Mouse (Mus musculus) hindbrain, embryonic 10.5 days (tissue): Measurements from ENCODE around the gene Ptprm. TPM values are rescaled to one million over a fixed set of nuclear protein-coding genes. Genes with fewer than 3 reads are reported as not detected.

Experiments used
- DNase-seq: peaks from one replicate; pipeline ENCODE4 v3.0.0-alpha.2; 2017; ENCODE audit warnings: low spot score
- H3K27ac ChIP-seq: fragments of 300-500 bp; sonication (generic); 2 replicates; pipeline ENCODE4 v1.5.1; 2016; ENCODE audit warnings: mild to moderate bottlenecking, moderate library complexity
- H3K27me3 ChIP-seq: fragments of 300-500 bp; sonication (generic); 2 replicates; pipeline ENCODE4 v1.6.1; 2016; ENCODE audit warnings: mild to moderate bottlenecking; ENCODE audit not compliant: poor library complexity, insufficient read depth, severe bottlenecking
- H3K36me3 ChIP-seq: fragments of 300-500 bp; sonication (generic); 2 replicates; pipeline ENCODE4 v1.6.1; 2016; ENCODE audit warnings: mild to moderate bottlenecking, moderate library complexity
- H3K4me1 ChIP-seq: fragments of 300-500 bp; sonication (generic); replicated peaks from 2 replicates; pipeline ENCODE4 v1.6.1; 2016; ENCODE audit warnings: mild to moderate bottlenecking
- H3K4me3 ChIP-seq: fragments of 300-500 bp; sonication (generic); 2 replicates; pipeline ENCODE4 v1.5.1; 2016; ENCODE audit warnings: mild to moderate bottlenecking, moderate library complexity
- H3K9me3 ChIP-seq: fragments of 300-500 bp; sonication (generic); 2 replicates; pipeline ENCODE4 v1.6.1; 2016; ENCODE audit warnings: mild to moderate bottlenecking, moderate library complexity
- WGBS: fragments of 180-500 bp; shearing (Covaris S2); methylation state at CpG from one replicate; pipeline ENCODE4 v1.1.7; 2016; 5-methylcytosine and 5-hydroxymethylcytosine counted together
- polyA plus RNA-seq: library from polyadenylated mRNA; unstranded; fragments of >200 nt; fragmentation: Nextera tagmentation; extraction: Ambion mirVana; gene quantifications from 2 replicates; pipeline ENCODE4 v1.2.1, GENCODE M21; 2016

Ptprm gene
- polyA plus RNA-seq, 1 experiment from 2014 or later: 8.1 TPM

- Histone ChIP-seq H3K4me3 (no peak overlapping the region), H3K27ac (peak overlapping the region; percentile 40; the same call in 1 of the 2 replicates), H3K9me3 (no peaks in the 10 kb centered on the region), H3K4me1 (peaks cover 20% of the 10 kb centered on the region), H3K36me3 (no peaks in the 10 kb centered on the region), H3K27me3 (no peaks in the 10 kb centered on the region)
- WGBS: 80% methylated on average over 6 of the region's 6 CpGs
- no peak for DNase-seq
Observed at GRCm38 (mm10) chr17:66711221-66712016, 642.8 kb downstream of the Ptprm start.

GRCm38 (mm10) chr17:66710568-66710967 lies 643.7 kb downstream of the Ptprm start:
- DNase-seq: no peak

GRCm38 (mm10) chr17:66708748-66709147 lies 645.5 kb downstream of the Ptprm start:
- 91% methylated on average over 4 of the region's 4 CpGs for WGBS

More at GRCm38 (mm10) chr17:66710568-66710967, 643.7 kb downstream of the Ptprm start:
- Histone ChIP-seq H3K4me3 (no peak overlapping the region), H3K27me3 (no peaks in the 10 kb centered on the region), H3K36me3 (no peaks in the 10 kb centered on the region), H3K9me3 (no peaks in the 10 kb centered on the region), H3K4me1 (peaks cover 20% of the 10 kb centered on the region), H3K27ac (no peak overlapping the region)
- 56% methylated on average over 4 of the region's 4 CpGs for WGBS

GRCm38 (mm10) chr17:66707684-66708083 lies 646.6 kb downstream of the Ptprm start:
- DNase-seq: no peak
- H3K9me3 ChIP-seq: no peaks in the 10 kb centered on the region
- peaks cover 20% of the 10 kb centered on the region for H3K4me1 ChIP-seq
- no peaks in the 10 kb centered on the region for H3K36me3 ChIP-seq
- WGBS: 76% methylated on average over 8 of the region's 8 CpGs
- H3K4me3 ChIP-seq: no peak overlapping the region
- H3K27ac ChIP-seq: peak overlapping the region; percentile 59; the same call in 1 of the 2 replicates
- no peaks in the 10 kb centered on the region for H3K27me3 ChIP-seq

More at GRCm38 (mm10) chr17:66708748-66709147, 645.5 kb downstream of the Ptprm start:
- no peak overlapping the region for H3K27ac ChIP-seq
- no peaks in the 10 kb centered on the region for H3K27me3 ChIP-seq
- peaks cover 20% of the 10 kb centered on the region for H3K4me1 ChIP-seq
- DNase-seq: no peak
- H3K9me3 ChIP-seq: no peaks in the 10 kb centered on the region
- H3K36me3 ChIP-seq: no peaks in the 10 kb centered on the region
- no peak overlapping the region for H3K4me3 ChIP-seq

- no peaks in the 10 kb centered on the region for H3K9me3 ChIP-seq
- no peak overlapping the region for H3K4me3 ChIP-seq
- no peak overlapping the region for H3K27ac ChIP-seq
- DNase-seq: no peak
- H3K27me3 ChIP-seq: no peaks in the 10 kb centered on the region
- 0 out of 2 replicates have a peak, but pooled peaks cover 5% of the 10 kb centered on the region for H3K4me1 ChIP-seq
- H3K36me3 ChIP-seq: no peaks in the 10 kb centered on the region
- 87% methylated on average over 11 of the region's 11 CpGs for WGBS
Observed at GRCm38 (mm10) chr17:66701358-66702184, 652.7 kb downstream of the Ptprm start.

GRCm38 (mm10) chr17:66699896-66700295 lies 654.4 kb downstream of the Ptprm start:
- H3K4me1 ChIP-seq: 0 out of 2 replicates have a peak, but pooled peaks cover 5% of the 10 kb centered on the region
- H3K9me3 ChIP-seq: no peaks in the 10 kb centered on the region
- H3K4me3 ChIP-seq: no peak overlapping the region
- DNase-seq: no peak
- no peaks in the 10 kb centered on the region for H3K27me3 ChIP-seq
- WGBS: 75% methylated on average over 5 of the region's 5 CpGs
- no peaks in the 10 kb centered on the region for H3K36me3 ChIP-seq
- no peak overlapping the region for H3K27ac ChIP-seq

- Histone ChIP-seq H3K4me1 (peaks cover 22% of the 10 kb centered on the region), H3K27me3 (no peaks in the 10 kb centered on the region; the same call in 1 of the 2 replicates), H3K4me3 (no peak overlapping the region), H3K36me3 (no peaks in the 10 kb centered on the region), H3K9me3 (no peaks in the 10 kb centered on the region), H3K27ac (0 out of 2 replicates have a peak overlapping the region, but pooled peaks have one; percentile 17)
- 92% methylated on average over 12 of the region's 12 CpGs for WGBS
- DNase-seq: no peak
Observed at GRCm38 (mm10) chr17:66697650-66698049, 656.6 kb downstream of the Ptprm start.

- WGBS: 75% methylated on average over 10 of the region's 10 CpGs
- DNase-seq: no peak
- Histone ChIP-seq H3K27me3 (no peaks in the 10 kb centered on the region; the same call in 1 of the 2 replicates), H3K4me3 (no peak overlapping the region), H3K9me3 (no peaks in the 10 kb centered on the region), H3K4me1 (peaks cover 22% of the 10 kb centered on the region), H3K36me3 (no peaks in the 10 kb centered on the region), H3K27ac (no peak overlapping the region)
Observed at GRCm38 (mm10) chr17:66696531-66697172, 657.6 kb downstream of the Ptprm start.

- Histone ChIP-seq H3K36me3 (no peaks in the 10 kb centered on the region; the same call in 1 of the 2 replicates), H3K4me1 (peaks cover 22% of the 10 kb centered on the region), H3K27me3 (no peaks in the 10 kb centered on the region; the same call in 1 of the 2 replicates), H3K9me3 (no peaks in the 10 kb centered on the region), H3K4me3 (no peak overlapping the region), H3K27ac (peak overlapping the region; percentile 83)
- WGBS: 87% methylated on average over 4 of the region's 4 CpGs
- DNase-seq: no peak
Observed at GRCm38 (mm10) chr17:66694326-66694725, 659.9 kb downstream of the Ptprm start.

- Histone ChIP-seq H3K4me1 (peaks cover 22% of the 10 kb centered on the region), H3K27me3 (no peaks in the 10 kb centered on the region; the same call in 1 of the 2 replicates), H3K36me3 (no peaks in the 10 kb centered on the region; the same call in 1 of the 2 replicates), H3K27ac (peak overlapping the region; percentile 83), H3K4me3 (peak overlapping the region; percentile 18), H3K9me3 (no peaks in the 10 kb centered on the region)
- WGBS: 42% methylated on average over 21 of the region's 21 CpGs
- peak; percentile 45 for DNase-seq
Observed at GRCm38 (mm10) chr17:66693676-66694304, 660.5 kb downstream of the Ptprm start.

GRCm38 (mm10) chr17:66692941-66693675 lies 661.1 kb downstream of the Ptprm start:
- H3K36me3 ChIP-seq: no peaks in the 10 kb centered on the region; the same call in 1 of the 2 replicates
- DNase-seq: no peak
- no peaks in the 10 kb centered on the region for H3K9me3 ChIP-seq
- 91% methylated on average over 16 of the region's 16 CpGs for WGBS
- H3K27ac ChIP-seq: peak overlapping the region; percentile 83
- H3K27me3 ChIP-seq: no peaks in the 10 kb centered on the region; the same call in 1 of the 2 replicates
- no peak overlapping the region for H3K4me3 ChIP-seq
- H3K4me1 ChIP-seq: peaks cover 22% of the 10 kb centered on the region
